Mouse (Mus musculus) hindbrain, postnatal 0 days (tissue): Measurements from ENCODE around the gene Adamts9. TPM values are rescaled to one million over a fixed set of nuclear protein-coding genes. Genes with fewer than 3 reads are reported as not detected.

Experiments used
- ATAC-seq: fragments of 200-750 bp; cut with Nextera tagmentation; 2 replicates; pipeline ENCODE4 v1.8.0; 2017; ENCODE audit warnings: mild to moderate bottlenecking, moderate TSS enrichment, moderate library complexity
- DNase-seq: peaks from one replicate; pipeline ENCODE4 v3.0.0-alpha.2; 2015; ENCODE audit warnings: low spot score
- H3K27ac ChIP-seq: fragments of 300-500 bp; sonication (generic); 2 replicates; pipeline ENCODE4 v1.5.1; 2014; ENCODE audit warnings: mild to moderate bottlenecking
- H3K27me3 ChIP-seq: fragments of 300-500 bp; sonication (generic); 2 replicates; pipeline ENCODE4 v1.6.1; 2014; ENCODE audit warnings: low read length, mixed read lengths; ENCODE audit not compliant: insufficient read depth
- H3K36me3 ChIP-seq: fragments of 300-500 bp; sonication (generic); 2 replicates; pipeline ENCODE4 v1.6.1; 2014; ENCODE audit warnings: low read length, mixed read lengths; ENCODE audit not compliant: insufficient read depth
- H3K4me1 ChIP-seq: fragments of 300-500 bp; sonication (generic); 2 replicates; pipeline ENCODE4 v1.6.1; 2014; ENCODE audit warnings: antibody characterized with exemption, low read length, mixed read lengths; ENCODE audit not compliant: insufficient read depth
- H3K4me2 ChIP-seq: fragments of 300-500 bp; sonication (generic); 2 replicates; pipeline ENCODE4 v1.6.1; 2014; ENCODE audit warnings: low read depth, mild to moderate bottlenecking, low read length, moderate library complexity, mixed read lengths
- H3K4me3 ChIP-seq: fragments of 300-500 bp; sonication (generic); 2 replicates; pipeline ENCODE4 v1.5.1; 2014; ENCODE audit warnings: low read length
- H3K9ac ChIP-seq: fragments of 300-500 bp; sonication (generic); replicated peaks from 2 replicates; pipeline ENCODE4 v1.6.1; 2014; ENCODE audit warnings: mild to moderate bottlenecking, low read length, moderate library complexity, mixed read lengths
- H3K9me3 ChIP-seq: fragments of 300-500 bp; sonication (generic); 2 replicates; pipeline ENCODE4 v1.6.1; 2016; ENCODE audit warnings: low read length, mixed read lengths
- CTCF ChIP-seq: IDR thresholded peaks from 2 replicates; pipeline ENCODE4 v1.5.1; 2016; ENCODE audit warnings: antibody characterized with exemption, control low read depth, low read depth
- WGBS: fragments of 180-500 bp; shearing (Covaris S2); extraction: QIAGEN DNeasy Blood & Tissue Kit; methylation state at CpG from one replicate; pipeline ENCODE4 v1.1.7; 2014; 5-methylcytosine and 5-hydroxymethylcytosine counted together
- polyA plus RNA-seq: library from polyadenylated mRNA; unstranded; fragments of >200 nt; fragmentation: Nextera tagmentation; extraction: Ambion mirVana; gene quantifications from 2 replicates; pipeline ENCODE4 v1.2.1, GENCODE M21; 2015
- total RNA-seq: library from RNA; depleted of rRNA; stranded (reverse); fragments of >200 nt; gene quantifications from 2 replicates; pipeline ENCODE4 v1.2.3, GENCODE M21; 2014

The Adamts9 gene
- total and polyA plus RNA-seq, 2 experiments from 2014 or later = 1.5 to 7.6 TPM

DNA sequence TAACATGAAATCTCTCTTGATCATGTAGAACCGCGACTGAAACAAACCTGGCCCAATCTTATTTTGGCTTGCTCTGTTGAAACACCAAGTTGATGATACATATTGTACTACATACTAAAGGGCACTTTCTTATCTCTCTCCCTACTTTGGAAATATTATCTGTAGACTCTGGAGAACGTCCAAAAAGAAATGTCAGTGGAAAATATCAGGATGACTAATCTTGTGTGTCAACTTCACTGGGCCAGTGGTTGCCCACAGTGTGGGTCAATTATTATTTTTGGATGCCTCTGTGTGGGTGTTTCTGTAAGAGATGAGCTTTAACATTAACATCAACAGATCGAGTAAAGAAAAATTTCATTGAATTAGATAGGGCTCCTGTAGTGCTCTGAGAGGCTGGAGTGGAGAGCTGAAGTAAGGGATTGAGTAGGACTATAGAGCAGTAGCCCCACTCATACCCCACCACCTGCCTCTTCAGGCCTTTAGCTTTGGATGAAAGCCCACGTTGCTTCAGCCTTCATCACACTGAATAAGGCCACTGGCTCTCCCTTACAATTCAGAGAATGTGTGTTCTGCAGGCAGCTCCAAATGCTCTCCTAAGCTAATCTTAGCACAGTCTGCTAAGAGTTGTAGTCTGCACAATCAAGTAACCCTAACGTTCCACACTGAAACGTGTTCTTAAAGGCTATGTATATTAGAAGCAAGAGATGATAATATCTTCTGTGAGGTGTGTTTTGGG is 38.3 kb upstream of the Adamts9 start:
- Histone ChIP-seq H3K4me3 (no peak overlapping the region), H3K27ac (no peak overlapping the region), H3K4me2 (no peak overlapping the region), H3K9me3 (no peaks in the 10 kb centered on the region), H3K36me3 (no peaks in the 10 kb centered on the region), H3K9ac (no peak overlapping the region), H3K27me3 (no peaks in the 10 kb centered on the region), H3K4me1 (no peaks in the 10 kb centered on the region)
- 88% methylated on average over 7 of the region's 7 CpGs for WGBS
- DNase-seq (no peak), ATAC-seq (no peak)
- TF ChIP-seq CTCF = no peak

DNA sequence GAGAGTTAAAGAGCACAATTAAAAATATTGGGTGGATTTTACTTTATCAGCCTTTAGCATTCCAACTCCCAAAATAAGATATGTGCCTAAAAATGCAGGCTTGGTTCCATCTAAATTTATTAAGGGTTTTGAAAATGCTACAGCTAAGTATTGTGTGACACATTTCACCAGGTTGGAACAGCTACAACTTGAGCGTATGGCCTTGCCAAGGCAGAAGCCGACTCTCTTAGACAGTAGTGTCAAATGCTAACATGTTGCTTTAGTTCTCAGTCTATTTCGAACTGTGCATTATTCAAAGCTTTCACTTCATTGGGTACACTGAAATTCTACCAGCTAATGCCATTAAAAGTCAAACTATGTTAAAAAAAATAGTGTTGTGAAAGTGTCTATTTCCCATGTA is 30.0 kb upstream of the Adamts9 start:
- no peaks in the 10 kb centered on the region; the same call in 1 of the 2 replicates for H3K4me1 ChIP-seq
- no peaks in the 10 kb centered on the region for H3K36me3 ChIP-seq
- no peaks in the 10 kb centered on the region for H3K27me3 ChIP-seq
- H3K27ac ChIP-seq = no peak overlapping the region
- no peak for DNase-seq
- H3K4me3 ChIP-seq = no peak overlapping the region
- 76% methylated on average over 3 of the region's 3 CpGs for WGBS
- TF ChIP-seq CTCF = no peak
- H3K9me3 ChIP-seq = no peaks in the 10 kb centered on the region
- no peak overlapping the region for H3K4me2 ChIP-seq
- no peak overlapping the region for H3K9ac ChIP-seq
- no peak for ATAC-seq

DNA sequence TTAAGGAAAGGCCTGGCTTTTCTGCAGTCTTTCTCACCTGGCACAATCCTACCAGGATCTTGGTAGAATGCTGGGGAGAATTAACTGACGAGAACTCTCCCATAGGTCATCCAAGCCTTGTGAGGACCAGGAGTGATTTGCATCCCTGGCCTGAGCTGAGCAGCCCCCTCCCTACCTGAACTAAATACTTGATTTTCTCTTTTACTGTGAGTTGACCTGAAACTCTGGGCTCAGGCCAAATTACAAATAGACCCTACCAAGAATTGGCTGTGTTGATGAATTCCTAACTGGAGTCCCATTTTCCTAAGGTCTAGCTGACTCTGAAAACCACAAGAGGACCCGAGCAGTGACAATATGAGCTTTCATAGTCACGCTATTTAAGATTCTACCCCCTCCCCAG is 25.4 kb upstream of the Adamts9 start:
- WGBS = 40% methylated on average over 3 of the region's 3 CpGs
- H3K4me1 ChIP-seq = no peaks in the 10 kb centered on the region; the same call in 1 of the 2 replicates

DNA sequence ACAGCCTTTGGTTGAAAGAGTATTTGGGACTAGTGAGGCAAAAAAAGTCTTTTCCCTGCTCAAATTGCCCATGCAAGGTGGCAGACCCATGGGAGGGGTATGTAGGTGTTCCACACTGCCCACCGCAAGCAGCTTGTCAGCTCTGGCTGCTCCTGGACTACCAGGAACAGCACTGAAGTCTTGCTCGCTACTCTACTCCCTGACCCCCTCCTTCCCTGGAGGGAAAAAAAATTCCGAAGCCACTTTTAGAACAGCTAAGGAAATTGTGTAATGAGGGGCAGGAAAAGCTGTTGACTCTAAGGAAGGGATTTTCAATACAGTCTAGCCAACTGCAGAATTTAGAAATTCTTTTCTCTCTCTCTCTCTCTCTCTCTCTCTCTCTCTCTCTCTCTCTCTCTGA is 24.9 kb upstream of the Adamts9 start:
- H3K9me3 ChIP-seq = 0 out of 2 replicates have a peak, but pooled peaks cover 4% of the 10 kb centered on the region
- H3K4me3 ChIP-seq = no peak overlapping the region
- no peak overlapping the region for H3K4me2 ChIP-seq
- no peaks in the 10 kb centered on the region; the same call in 1 of the 2 replicates for H3K4me1 ChIP-seq
- H3K27me3 ChIP-seq = no peaks in the 10 kb centered on the region
- no peak overlapping the region for H3K9ac ChIP-seq
- H3K36me3 ChIP-seq = no peaks in the 10 kb centered on the region
- no peak overlapping the region for H3K27ac ChIP-seq
- TF ChIP-seq CTCF = no peak
- 77% methylated on average over 3 of the region's 3 CpGs for WGBS
- DNase-seq = peak; percentile 7
- no peak for ATAC-seq

More for the DNA sequence above, 25.4 kb upstream of the Adamts9 start:
- no peak for TF ChIP-seq CTCF
- no peaks in the 10 kb centered on the region for H3K36me3 ChIP-seq
- DNase-seq (peak; percentile 9), ATAC-seq (no peak)
- H3K4me2 ChIP-seq = no peak overlapping the region
- 0 out of 2 replicates have a peak, but pooled peaks cover 4% of the 10 kb centered on the region for H3K9me3 ChIP-seq
- no peak overlapping the region for H3K9ac ChIP-seq
- no peak overlapping the region for H3K4me3 ChIP-seq
- no peak overlapping the region for H3K27ac ChIP-seq
- H3K27me3 ChIP-seq = no peaks in the 10 kb centered on the region

DNA sequence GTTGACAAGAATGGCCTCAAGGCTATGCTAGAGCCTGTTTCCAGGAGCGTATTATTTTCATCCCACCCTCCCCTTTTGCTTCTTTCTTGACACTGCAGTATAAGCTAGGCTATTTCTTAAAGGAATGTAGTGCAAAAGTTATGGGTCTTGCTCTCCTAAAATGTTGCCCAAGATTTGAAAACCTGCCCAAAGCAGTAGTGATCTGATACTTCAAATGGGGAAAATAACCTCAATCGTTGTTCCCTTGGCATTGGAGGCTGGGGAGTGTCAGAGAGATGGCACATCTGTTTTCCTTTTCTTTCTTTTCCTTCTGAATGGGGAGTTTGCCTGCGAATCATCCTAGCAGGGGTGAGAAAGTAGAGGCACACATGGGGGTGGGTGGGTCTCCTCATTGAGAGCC is 19.7 kb upstream of the Adamts9 start:
- TF ChIP-seq CTCF = no peak
- 73% methylated on average over 3 of the region's 3 CpGs for WGBS
- no peaks in the 10 kb centered on the region for H3K36me3 ChIP-seq
- no peak overlapping the region for H3K4me3 ChIP-seq
- H3K4me1 ChIP-seq = no peaks in the 10 kb centered on the region
- no peak overlapping the region for H3K4me2 ChIP-seq
- DNase-seq (no peak), ATAC-seq (no peak)
- no peak overlapping the region for H3K9ac ChIP-seq
- H3K9me3 ChIP-seq = 0 out of 2 replicates have a peak, but pooled peaks cover 4% of the 10 kb centered on the region
- no peaks in the 10 kb centered on the region for H3K27me3 ChIP-seq
- H3K27ac ChIP-seq = no peak overlapping the region

DNA sequence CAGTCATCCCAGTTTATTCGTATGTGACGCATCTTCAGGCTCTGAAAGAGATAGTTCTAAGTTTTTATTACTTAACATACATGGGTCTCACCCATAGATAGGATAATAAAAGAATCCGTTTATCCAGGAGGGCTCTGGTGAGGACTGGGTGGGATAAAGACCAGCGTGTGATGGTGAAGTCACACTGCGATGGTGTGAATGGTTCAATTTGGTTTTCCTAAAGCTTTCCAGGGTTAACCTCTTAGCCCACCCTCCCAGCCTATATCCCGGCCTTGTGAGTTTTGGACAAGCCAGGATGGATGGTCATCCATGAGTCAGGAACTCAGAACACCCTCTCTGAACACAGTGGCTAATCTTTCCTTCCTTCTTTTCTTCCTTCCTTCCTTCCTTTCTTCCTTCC is 17.7 kb upstream of the Adamts9 start:
- Histone ChIP-seq H3K27me3 (no peaks in the 10 kb centered on the region), H3K4me2 (no peak overlapping the region), H3K9ac (no peak overlapping the region), H3K9me3 (0 out of 2 replicates have a peak, but pooled peaks cover 4% of the 10 kb centered on the region), H3K36me3 (no peaks in the 10 kb centered on the region), H3K4me1 (no peaks in the 10 kb centered on the region), H3K27ac (no peak overlapping the region), H3K4me3 (no peak overlapping the region)
- ATAC-seq = no peak
- DNase-seq = no peak
- WGBS = 94% methylated on average over 6 of the region's 6 CpGs
- TF ChIP-seq CTCF = no peak

DNA sequence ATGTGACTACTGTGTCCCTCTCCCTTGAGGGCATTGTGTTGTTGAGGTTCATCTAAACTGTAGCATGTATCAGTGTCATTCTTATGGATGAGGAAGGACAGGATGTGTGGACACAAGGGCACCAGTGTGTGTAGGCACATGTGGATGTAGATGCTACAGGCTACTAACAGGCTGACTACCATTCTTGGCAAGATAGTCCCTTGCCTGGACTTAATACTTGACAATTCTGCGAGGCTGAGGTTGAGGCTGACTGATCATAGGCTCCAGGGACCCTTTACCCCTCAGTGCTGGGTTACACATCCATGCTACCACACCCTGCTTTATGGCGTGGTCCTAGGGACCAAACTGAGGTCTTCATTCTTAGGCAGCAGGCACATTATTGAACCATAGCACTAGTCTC is 16.1 kb upstream of the Adamts9 start:
- TF ChIP-seq CTCF = no peak

More for the DNA sequence above, 16.1 kb upstream of the Adamts9 start:
- no peak for ATAC-seq
- Histone ChIP-seq H3K9ac (no peak overlapping the region), H3K36me3 (no peaks in the 10 kb centered on the region), H3K4me1 (no peaks in the 10 kb centered on the region), H3K9me3 (no peaks in the 10 kb centered on the region), H3K4me2 (no peak overlapping the region), H3K4me3 (no peak overlapping the region), H3K27ac (no peak overlapping the region), H3K27me3 (no peaks in the 10 kb centered on the region)
- 81% methylated on average over 2 of the region's 2 CpGs for WGBS
- DNase-seq = no peak
